26 mouse cellular contexts compared by ENCODE assay signal in the genomic region with DNA sequence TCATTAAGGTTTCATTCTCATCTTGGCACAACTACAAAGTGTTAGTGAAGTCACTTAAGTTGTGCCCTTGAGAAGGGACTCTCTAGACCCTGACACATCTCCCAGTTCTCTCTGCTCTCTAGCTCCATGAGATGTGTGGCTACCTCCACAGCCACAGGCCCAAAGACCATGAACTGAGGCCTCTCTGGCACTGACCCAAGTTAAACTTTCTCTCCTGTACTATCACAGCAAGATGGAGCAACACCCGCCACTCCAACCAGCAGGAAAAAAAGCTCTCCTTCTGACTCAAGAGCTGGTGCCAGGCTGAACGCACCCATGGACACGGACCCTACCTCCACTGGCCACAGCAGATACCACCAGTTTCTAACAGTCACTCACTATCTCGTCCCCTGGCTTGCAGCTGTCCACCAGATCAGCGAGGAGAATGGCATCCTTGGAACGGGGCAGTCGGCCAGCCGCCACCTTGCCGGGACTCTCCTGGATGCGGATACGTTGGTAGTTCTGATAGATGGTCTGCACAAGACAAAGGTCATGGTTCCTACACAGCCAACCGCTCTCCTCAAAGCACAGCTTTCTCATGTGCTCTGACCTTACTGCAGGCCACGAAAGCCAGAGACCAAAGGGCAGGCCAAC. TPM values are rescaled to one million over a fixed set of nuclear protein-coding genes. Genes with fewer than 3 reads are reported as not detected.
DNase-seq lines count a peak whose midpoint lies in the region; ATAC-seq and TF ChIP-seq lines count a peak whose summit lies in the region.
"Had no signal": no experiment of that assay in that cellular context is flagged by ENCODE, and none has a peak within 500 bp of the region (broad histone marks: within the 10 kb centered on the region; RNA-seq: fewer than 3 reads in every experiment).

No protein-coding gene starts in this region.

- peaks cover 20% of the 10 kb centered on the region; the same call in 1 of the 2 replicates for H3K36me3 ChIP-seq in lung, postnatal 0 days (ENCODE audit: insufficient read depth, low read length)
- H3K36me3 ChIP-seq in liver, embryonic 15.5 days (replicated peaks) = peaks cover 100% of the 10 kb centered on the region

- no peak overlapping the region for H3K4me3 ChIP-seq in lung, postnatal 0 days (ENCODE audit: low read depth, low read length)
- no peak overlapping the region for H3K4me3 ChIP-seq in liver, embryonic 15.5 days (replicated peaks)
- H3K4me3 ChIP-seq: forebrain, embryonic 13.5 days; hindbrain, embryonic 10.5 days; hindbrain, embryonic 15.5 days; neural tube, embryonic 13.5 days had no signal

- no peaks in the 10 kb centered on the region for H3K9me3 ChIP-seq in lung, postnatal 0 days (ENCODE audit: low read length)
- no peaks in the 10 kb centered on the region for H3K9me3 ChIP-seq in liver, embryonic 15.5 days (replicated peaks)
- H3K9me3 ChIP-seq: forebrain, embryonic 13.5 days; hindbrain, embryonic 10.5 days; hindbrain, embryonic 15.5 days; neural tube, embryonic 13.5 days had no signal

- no peak for TF ChIP-seq EP300 in lung, postnatal 0 days (IDR thresholded peaks at IDR 0.05)

- 78% methylated on average over 13 of the region's 13 CpGs for WGBS in lung, postnatal 0 days
- 75% methylated on average over 13 of the region's 13 CpGs for WGBS in liver, embryonic 15.5 days (ENCODE audit: insufficient replicate concordance)

- DNase-seq in adrenal gland, postnatal 14 days = peak; percentile 49
- DNase-seq in adrenal gland, adult 18-20 months (ENCODE audit: low spot score in 2 of 2) = no peak
- DNase-seq in lung, postnatal 0 days (ENCODE audit: low spot score) = peak; percentile 42
- DNase-seq in lung, postnatal 14 days = no peak
- DNase-seq in right cerebral cortex, adult 18-20 months = no peak
- no peak for DNase-seq in urinary bladder, adult 2 months (ENCODE audit: low spot score)
- DNase-seq: cerebellum, adult 11 months; cerebellum, adult 9-10 months; cerebellum, postnatal 36 days; gastrocnemius, postnatal 14 days; heart, postnatal 14 days; kidney, adult 8-10 months; kidney, postnatal 4 days; left cerebral cortex, postnatal 4 days; lung, embryonic 14.5 days; thymus, postnatal 4 days had no signal

- no peak overlapping the region for H3K4me2 ChIP-seq in lung, postnatal 0 days (replicated peaks; ENCODE audit: low read depth, low read length)
- no peak overlapping the region for H3K4me2 ChIP-seq in liver, embryonic 15.5 days
- H3K4me2 ChIP-seq: forebrain, embryonic 13.5 days; hindbrain, embryonic 15.5 days; lung, embryonic 14.5 days; midbrain, embryonic 11.5 days; neural tube, embryonic 13.5 days had no signal

- peak; percentile 53 for ATAC-seq in lung, postnatal 0 days
- ATAC-seq in liver, embryonic 15.5 days (ENCODE audit: insufficient read depth) = no peak; the same call in 1 of the 2 replicates
- ATAC-seq: CD4-positive, CD25-positive, alpha-beta regulatory T cell, adult 4 months; forebrain, embryonic 13.5 days; midbrain, embryonic 16.5 days had no signal

- no peak overlapping the region for H3K27ac ChIP-seq in lung, postnatal 0 days (ENCODE audit: low read length)
- H3K27ac ChIP-seq in liver, embryonic 15.5 days (replicated peaks) = peak overlapping the region; percentile 25
- H3K27ac ChIP-seq: forebrain, embryonic 13.5 days; hindbrain, embryonic 10.5 days; hindbrain, embryonic 15.5 days; kidney, postnatal 0 days; neural tube, embryonic 13.5 days had no signal

- H3K4me1 ChIP-seq in lung, postnatal 0 days (ENCODE audit: insufficient read depth, low read depth, low read length) = no peaks in the 10 kb centered on the region
- peaks cover 38% of the 10 kb centered on the region for H3K4me1 ChIP-seq in liver, embryonic 15.5 days (replicated peaks)
- H3K4me1 ChIP-seq: forebrain, embryonic 13.5 days; hindbrain, embryonic 15.5 days had no signal

- H3K27me3 ChIP-seq in lung, postnatal 0 days (replicated peaks; ENCODE audit: insufficient read depth, low read length) = no peaks in the 10 kb centered on the region
- no peaks in the 10 kb centered on the region for H3K27me3 ChIP-seq in liver, embryonic 15.5 days
- H3K27me3 ChIP-seq: forebrain, embryonic 13.5 days; hindbrain, embryonic 15.5 days; neural tube, embryonic 13.5 days had no signal

- no peak overlapping the region for H3K9ac ChIP-seq in lung, postnatal 0 days (replicated peaks; ENCODE audit: low read depth)
- no peak overlapping the region for H3K9ac ChIP-seq in liver, embryonic 15.5 days
- H3K9ac ChIP-seq: forebrain, embryonic 13.5 days; hindbrain, embryonic 15.5 days; lung, embryonic 14.5 days; neural tube, embryonic 13.5 days had no signal

- TF ChIP-seq CTCF in lung, postnatal 0 days (IDR thresholded peaks at IDR 0.05) = no peak

RNA-seq across cellular contexts. Expression of a gene that starts 9.1 kb away (rescaled TPM):
- total RNA-seq in adrenal gland, postnatal 14 days (2021) = 53.9 and 60.2 TPM in 2 replicates
- 10 to 100 TPM; 23.7 to 26.9 TPM for total RNA-seq in adrenal gland, adult 18-20 months (2021)
- 14.5 and 15.3 TPM in 2 replicates for polyA plus RNA-seq in lung, postnatal 0 days (2015; fragmentation: Nextera tagmentation; extraction: Ambion mirVana)
- 147 and 155 TPM in 2 replicates for polyA plus RNA-seq in liver, embryonic 15.5 days (2015; fragmentation: Nextera tagmentation; extraction: Ambion mirVana)
- polyA plus RNA-seq in urinary bladder, adult 2 months (2012; rRNA removed) = 10.0 and 14.5 TPM in 2 replicates

RNA-seq across cellular contexts. Expression of a gene that starts 12.5 kb away (rescaled TPM):
- total RNA-seq in adrenal gland, postnatal 14 days (2021) = 73.2 and 73.8 TPM in 2 replicates
- total RNA-seq in adrenal gland, adult 18-20 months (2021) = 100 to 1,000 TPM; 103 to 106 TPM
- 72.0 and 78.8 TPM in 2 replicates for polyA plus RNA-seq in lung, postnatal 0 days (2015; fragmentation: Nextera tagmentation; extraction: Ambion mirVana)
- polyA plus RNA-seq in liver, embryonic 15.5 days (2015; fragmentation: Nextera tagmentation; extraction: Ambion mirVana) = 54.9 and 66.4 TPM in 2 replicates
- 88.4 and 107 TPM in 2 replicates for polyA plus RNA-seq in urinary bladder, adult 2 months (2012; rRNA removed)

RNA-seq across cellular contexts. Expression of a gene that starts 14.7 kb away (rescaled TPM):
- total RNA-seq in adrenal gland, postnatal 14 days (2021) = 24.4 and 27.2 TPM in 2 replicates
- total RNA-seq in adrenal gland, adult 18-20 months (2021) = 10 to 100 TPM; 41.2 to 69.3 TPM
- polyA plus RNA-seq in lung, postnatal 0 days (2015; fragmentation: Nextera tagmentation; extraction: Ambion mirVana) = 19.1 and 25.2 TPM in 2 replicates
- polyA plus RNA-seq in liver, embryonic 15.5 days (2015; fragmentation: Nextera tagmentation; extraction: Ambion mirVana) = 1.7 and 1.8 TPM in 2 replicates
- polyA plus RNA-seq in urinary bladder, adult 2 months (2012; rRNA removed) = 23.2 and 24.2 TPM in 2 replicates
- total RNA-seq: granulocyte monocyte progenitor cell, adult 5-6 weeks had no signal

RNA-seq across cellular contexts. Expression of a gene that starts 47.7 kb away (rescaled TPM):
- total RNA-seq in adrenal gland, postnatal 14 days (2021) = 22.7 and 30.5 TPM in 2 replicates
- total RNA-seq in adrenal gland, adult 18-20 months (2021) = 10 to 100 TPM; 17.1 to 25.0 TPM
- polyA plus RNA-seq in lung, postnatal 0 days (2015; fragmentation: Nextera tagmentation; extraction: Ambion mirVana) = 59.5 and 70.3 TPM in 2 replicates
- polyA plus RNA-seq in liver, embryonic 15.5 days (2015; fragmentation: Nextera tagmentation; extraction: Ambion mirVana) = 57.7 and 66.9 TPM in 2 replicates
- polyA plus RNA-seq in urinary bladder, adult 2 months (2012; rRNA removed) = 48.1 and 51.8 TPM in 2 replicates

Comparison
In these comparisons a context has a peak if more than half of its experiments do, and no peak if none do; other contexts are left out.
1. DNase-seq: peak in adrenal gland, postnatal 14 days (single experiment) and lung, postnatal 0 days (single experiment); none in adrenal gland, adult 18-20 months (0 of 2), lung, postnatal 14 days (single experiment), right cerebral cortex, adult 18-20 months (single experiment) and urinary bladder, adult 2 months (single experiment).